Mouse (Mus musculus): ENCODE data around the gene AC124108.1. TPM values are rescaled to one million over a fixed set of nuclear protein-coding genes. Genes with fewer than 3 reads are reported as not detected.

The AC124108.1 gene
- polyA plus RNA-seq, 1 experiment = 0.07 TPM

- H3K4me3 ChIP-seq (ENCODE audit: control insufficient read depth, low read depth, low read length) = no peak overlapping the region
- no peak overlapping the region for H3K27ac ChIP-seq (ENCODE audit: control insufficient read depth, insufficient read depth, low read depth, low read length)
- TF ChIP-seq POLR2A (IDR thresholded peaks at IDR 0.05; ENCODE audit: control insufficient read depth, low read depth, low read length) (no peak), CTCF (IDR thresholded peaks at IDR 0.05; ENCODE audit: control insufficient read depth, insufficient read depth, insufficient replicate concordance, low read depth, low read length) (no peak)
- H3K4me1 ChIP-seq (ENCODE audit: control insufficient read depth, insufficient read depth, low read length) = peaks cover under 1% of the 10 kb centered on the region
- 0 out of 2 replicates have a peak, but pooled peaks cover under 1% of the 10 kb centered on the region for H3K27me3 ChIP-seq (ENCODE audit: control insufficient read depth, insufficient read depth, low read length)
- H3K36me3 ChIP-seq (ENCODE audit: control insufficient read depth, insufficient read depth, low read length) = no peaks in the 10 kb centered on the region
Measured at GRCm38 (mm10) chr1:132196337-132196736, 5.1 kb downstream of the AC124108.1 start.

DNA sequence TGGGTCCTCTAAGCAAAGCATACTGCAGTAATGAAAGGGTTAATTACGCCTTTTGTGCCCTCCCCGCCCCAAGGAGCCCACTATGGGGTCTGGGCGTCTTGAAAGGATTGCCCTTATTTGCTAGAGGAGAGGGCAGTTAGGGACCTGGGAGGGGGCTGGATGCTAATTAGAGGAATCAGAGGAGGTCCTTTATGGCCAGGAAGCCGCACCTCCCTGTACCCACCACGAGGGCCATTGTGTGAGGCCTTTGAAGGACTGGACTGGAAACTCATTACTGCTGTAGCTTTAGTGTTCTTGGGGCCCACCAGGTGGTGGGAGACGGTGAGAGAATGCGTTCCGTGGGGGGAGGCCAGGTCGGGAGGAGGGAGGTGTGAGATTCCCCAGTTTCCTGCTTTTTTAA, 6.4 kb downstream of the AC124108.1 start:
- H3K4me1 ChIP-seq (ENCODE audit: control insufficient read depth, insufficient read depth, low read length) = no peaks in the 10 kb centered on the region
- no peak overlapping the region for H3K4me3 ChIP-seq (ENCODE audit: control insufficient read depth, low read depth, low read length)
- H3K27me3 ChIP-seq (ENCODE audit: control insufficient read depth, insufficient read depth, low read length) = no peaks in the 10 kb centered on the region

GRCm38 (mm10) chr1:132198401-132199071, 7.3 kb downstream of the AC124108.1 start:
- Histone ChIP-seq H3K27me3 (ENCODE audit: control insufficient read depth, insufficient read depth, low read length) (no peaks in the 10 kb centered on the region), H3K36me3 (ENCODE audit: control insufficient read depth, insufficient read depth, low read length) (no peaks in the 10 kb centered on the region), H3K27ac (ENCODE audit: control insufficient read depth, insufficient read depth, low read depth, low read length) (no peak overlapping the region), H3K4me1 (ENCODE audit: control insufficient read depth, insufficient read depth, low read length) (peaks cover 5% of the 10 kb centered on the region), H3K4me3 (ENCODE audit: control insufficient read depth, low read depth, low read length) (no peak overlapping the region)
- TF ChIP-seq POLR2A (IDR thresholded peaks at IDR 0.05; ENCODE audit: control insufficient read depth, low read depth, low read length) (no peak), CTCF (IDR thresholded peaks at IDR 0.05; ENCODE audit: control insufficient read depth, insufficient read depth, insufficient replicate concordance, low read depth, low read length) (no peak)

More for the DNA sequence above, 6.4 kb downstream of the AC124108.1 start:
- TF ChIP-seq POLR2A (IDR thresholded peaks at IDR 0.05; ENCODE audit: control insufficient read depth, low read depth, low read length) (no peak), CTCF (IDR thresholded peaks at IDR 0.05; ENCODE audit: control insufficient read depth, insufficient read depth, insufficient replicate concordance, low read depth, low read length) (no peak)
- H3K27ac ChIP-seq (ENCODE audit: control insufficient read depth, insufficient read depth, low read depth, low read length) = no peak overlapping the region
- no peaks in the 10 kb centered on the region for H3K36me3 ChIP-seq (ENCODE audit: control insufficient read depth, insufficient read depth, low read length)

DNA sequence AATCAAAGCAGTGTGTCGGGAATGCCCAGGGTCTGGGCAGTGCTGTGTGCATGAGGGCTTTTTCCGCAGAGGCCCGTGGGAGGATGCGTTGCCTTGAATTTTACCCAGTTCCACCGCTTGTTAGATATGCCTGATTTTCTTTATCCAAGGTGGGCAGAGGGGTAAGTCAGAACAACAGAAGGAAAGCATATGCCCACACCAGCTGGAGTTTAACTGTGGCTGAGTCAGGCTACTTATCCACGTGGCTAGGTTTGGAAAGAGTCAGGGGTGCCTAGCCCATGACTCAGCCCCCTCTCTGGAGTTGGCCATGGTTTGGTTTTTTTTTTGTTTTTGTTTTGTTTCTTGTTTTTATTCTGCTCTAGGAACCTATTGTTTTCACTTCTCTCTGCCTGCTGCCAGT, 8.0 kb downstream of the AC124108.1 start:
- no peak overlapping the region for H3K4me3 ChIP-seq (ENCODE audit: control insufficient read depth, low read depth, low read length)
- no peak overlapping the region for H3K27ac ChIP-seq (ENCODE audit: control insufficient read depth, insufficient read depth, low read depth, low read length)
- peaks cover 11% of the 10 kb centered on the region for H3K4me1 ChIP-seq (ENCODE audit: control insufficient read depth, insufficient read depth, low read length)
- H3K27me3 ChIP-seq (ENCODE audit: control insufficient read depth, insufficient read depth, low read length) = no peaks in the 10 kb centered on the region
- H3K36me3 ChIP-seq (ENCODE audit: control insufficient read depth, insufficient read depth, low read length) = no peaks in the 10 kb centered on the region
- no peak for TF ChIP-seq POLR2A (IDR thresholded peaks at IDR 0.05; ENCODE audit: control insufficient read depth, low read depth, low read length)
- no peak for TF ChIP-seq CTCF (IDR thresholded peaks at IDR 0.05; ENCODE audit: control insufficient read depth, insufficient read depth, insufficient replicate concordance, low read depth, low read length)

- TF ChIP-seq CTCF (IDR thresholded peaks at IDR 0.05; ENCODE audit: control insufficient read depth, insufficient read depth, insufficient replicate concordance, low read depth, low read length) (no peak), POLR2A (IDR thresholded peaks at IDR 0.05; ENCODE audit: control insufficient read depth, low read depth, low read length) (no peak)
- Histone ChIP-seq H3K27me3 (ENCODE audit: control insufficient read depth, insufficient read depth, low read length) (no peaks in the 10 kb centered on the region), H3K4me1 (ENCODE audit: control insufficient read depth, insufficient read depth, low read length) (peaks cover 18% of the 10 kb centered on the region), H3K36me3 (ENCODE audit: control insufficient read depth, insufficient read depth, low read length) (no peaks in the 10 kb centered on the region), H3K4me3 (ENCODE audit: control insufficient read depth, low read depth, low read length) (no peak overlapping the region), H3K27ac (ENCODE audit: control insufficient read depth, insufficient read depth, low read depth, low read length) (no peak overlapping the region)
Measured at GRCm38 (mm10) chr1:132199934-132200333, 8.7 kb downstream of the AC124108.1 start.

DNA sequence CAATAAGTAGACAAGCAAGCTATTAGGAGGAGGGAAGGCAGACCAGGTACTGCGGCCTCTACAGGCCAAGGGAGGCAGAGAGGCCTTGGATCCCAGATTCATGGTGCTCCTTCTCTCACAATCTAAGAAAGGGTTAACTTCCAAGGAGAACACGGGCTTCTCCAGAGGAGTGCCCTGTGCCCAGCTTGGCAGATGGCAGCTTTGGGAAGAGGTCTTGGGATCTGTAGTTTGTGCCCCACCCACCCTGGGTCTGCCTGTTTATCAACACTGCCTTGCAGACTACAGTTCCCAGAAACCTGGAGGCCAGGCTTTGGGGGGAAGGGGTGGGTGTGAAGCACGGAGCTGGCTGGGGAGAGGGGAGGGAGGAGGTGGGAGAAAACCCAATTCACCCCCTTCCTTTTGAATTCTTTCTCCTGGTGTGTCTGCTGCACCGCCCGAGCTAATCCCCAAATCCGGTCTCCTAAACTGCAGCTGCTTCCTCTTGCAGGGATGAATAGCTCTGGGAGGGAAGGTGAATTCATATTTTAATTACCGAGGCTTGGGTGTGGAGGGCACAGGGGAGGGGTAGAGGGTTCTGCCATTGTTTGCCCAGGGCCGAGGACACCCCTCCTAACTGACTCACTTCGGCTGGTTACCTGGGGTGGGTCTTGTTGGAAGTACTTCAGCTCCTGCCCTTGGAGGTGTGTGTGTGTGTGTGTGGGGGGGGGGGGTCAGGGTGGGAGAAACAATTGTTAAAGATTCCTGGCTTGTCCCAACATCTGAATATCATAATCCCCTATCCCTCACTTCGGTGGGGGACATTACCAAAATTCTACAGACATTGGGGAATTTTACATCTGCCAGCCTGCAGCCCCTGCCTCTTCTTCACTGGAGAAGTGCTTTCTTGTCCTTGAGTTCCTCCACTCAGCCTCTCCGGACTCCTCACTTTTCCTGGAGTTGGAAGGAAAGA, 9.6 kb downstream of the AC124108.1 start:
- Histone ChIP-seq H3K4me1 (ENCODE audit: control insufficient read depth, insufficient read depth, low read length) (peaks cover 22% of the 10 kb centered on the region), H3K27me3 (ENCODE audit: control insufficient read depth, insufficient read depth, low read length) (no peaks in the 10 kb centered on the region), H3K27ac (ENCODE audit: control insufficient read depth, insufficient read depth, low read depth, low read length) (no peak overlapping the region), H3K4me3 (ENCODE audit: control insufficient read depth, low read depth, low read length) (no peak overlapping the region), H3K36me3 (ENCODE audit: control insufficient read depth, insufficient read depth, low read length) (no peaks in the 10 kb centered on the region)
- no peak for TF ChIP-seq POLR2A (IDR thresholded peaks at IDR 0.05; ENCODE audit: control insufficient read depth, low read depth, low read length)
- no peak for TF ChIP-seq CTCF (IDR thresholded peaks at IDR 0.05; ENCODE audit: control insufficient read depth, insufficient read depth, insufficient replicate concordance, low read depth, low read length)

GRCm38 (mm10) chr1:132201511-132201860, 10.2 kb downstream of the AC124108.1 start:
- Histone ChIP-seq H3K36me3 (ENCODE audit: control insufficient read depth, insufficient read depth, low read length) (no peaks in the 10 kb centered on the region), H3K27me3 (ENCODE audit: control insufficient read depth, insufficient read depth, low read length) (no peaks in the 10 kb centered on the region), H3K27ac (ENCODE audit: control insufficient read depth, insufficient read depth, low read depth, low read length) (no peak overlapping the region), H3K4me3 (ENCODE audit: control insufficient read depth, low read depth, low read length) (no peak overlapping the region), H3K4me1 (ENCODE audit: control insufficient read depth, insufficient read depth, low read length) (peaks cover 22% of the 10 kb centered on the region)
- TF ChIP-seq CTCF (IDR thresholded peaks at IDR 0.05; ENCODE audit: control insufficient read depth, insufficient read depth, insufficient replicate concordance, low read depth, low read length) (no peak), POLR2A (IDR thresholded peaks at IDR 0.05; ENCODE audit: control insufficient read depth, low read depth, low read length) (no peak)

All from testis, adult 2 months (tissue).